Mouse (Mus musculus) stomach, postnatal 0 days (tissue): ENCODE results near the gene Mrpl32. TPM values are rescaled to one million over a fixed set of nuclear protein-coding genes. Genes with fewer than 3 reads are reported as not detected.

ENCODE experiments used
- ATAC-seq: fragments of 200-750 bp; cut with Nextera tagmentation; 2 replicates; pipeline ENCODE4 v1.8.0; 2017; ENCODE audit not compliant: low FRiP score, low TSS enrichment
- DNase-seq: peaks from one replicate; pipeline ENCODE4 v3.0.0-alpha.2; 2016; ENCODE audit warnings: low spot score
- H3K27ac ChIP-seq: fragments of 300-500 bp; sonication (generic); replicated peaks from 2 replicates; pipeline ENCODE4 v1.5.1; 2014; ENCODE audit warnings: mild to moderate bottlenecking, control low read depth
- H3K27me3 ChIP-seq: fragments of 300-500 bp; sonication (generic); 2 replicates; pipeline ENCODE4 v1.6.1; 2014; ENCODE audit warnings: low read length; ENCODE audit not compliant: control insufficient read depth, insufficient read depth
- H3K36me3 ChIP-seq: fragments of 300-500 bp; sonication (generic); 2 replicates; pipeline ENCODE4 v1.6.1; 2014; ENCODE audit warnings: low read length, mixed read lengths; ENCODE audit not compliant: control insufficient read depth, insufficient read depth
- H3K4me1 ChIP-seq: fragments of 300-500 bp; sonication (generic); replicated peaks from 2 replicates; pipeline ENCODE4 v1.6.1; 2014; ENCODE audit warnings: antibody characterized with exemption; ENCODE audit not compliant: control insufficient read depth, insufficient read depth
- H3K4me2 ChIP-seq: fragments of 300-500 bp; sonication (generic); replicated peaks from 2 replicates; pipeline ENCODE4 v1.6.1; 2014; ENCODE audit warnings: low read depth, mild to moderate bottlenecking, control low read depth, moderate library complexity
- H3K4me3 ChIP-seq: fragments of 300-500 bp; sonication (generic); 2 replicates; pipeline ENCODE4 v1.5.1; 2014; ENCODE audit warnings: low read depth, low read length, control low read depth
- H3K9ac ChIP-seq: fragments of 300-500 bp; sonication (generic); 2 replicates; pipeline ENCODE4 v1.6.1; 2014; ENCODE audit warnings: mild to moderate bottlenecking, low read length, control low read depth, mixed read lengths
- H3K9me3 ChIP-seq: fragments of 300-500 bp; sonication (generic); 2 replicates; pipeline ENCODE4 v1.6.1; 2016; ENCODE audit warnings: low read length; ENCODE audit not compliant: control insufficient read depth
- CTCF ChIP-seq: IDR thresholded peaks from 2 replicates; pipeline ENCODE4 v1.5.1; 2016; ENCODE audit warnings: antibody characterized with exemption, low read depth, mild to moderate bottlenecking, moderate library complexity
- EP300 ChIP-seq: optimal IDR thresholded peaks from 2 replicates; pipeline ENCODE3; 2016; ENCODE audit warnings: antibody characterized with exemption
- WGBS: fragments of 180-500 bp; shearing (Covaris S2); extraction: QIAGEN DNeasy Blood & Tissue Kit; methylation state at CpG from one replicate; pipeline ENCODE4 v1.1.7; 2014; 5-methylcytosine and 5-hydroxymethylcytosine counted together
- polyA plus RNA-seq: library from polyadenylated mRNA; unstranded; fragments of >200 nt; fragmentation: Nextera tagmentation; extraction: Ambion mirVana; gene quantifications from 2 replicates; pipeline ENCODE4 v1.2.1, GENCODE M21; 2015

Gene Mrpl32
- polyA plus RNA-seq, 1 experiment from 2014 or later, result 106 TPM

- ATAC-seq (no peak), DNase-seq (no peak)
- no peak overlapping the region for H3K4me2 ChIP-seq
- no peaks in the 10 kb centered on the region for H3K9me3 ChIP-seq
- H3K27ac ChIP-seq, result no peak overlapping the region
- no peak overlapping the region for H3K4me3 ChIP-seq
- 87% methylated on average over 1 of the region's 1 CpGs for WGBS
- H3K36me3 ChIP-seq, result no peaks in the 10 kb centered on the region
- no peaks in the 10 kb centered on the region for H3K27me3 ChIP-seq
- no peaks in the 10 kb centered on the region for H3K4me1 ChIP-seq
- TF ChIP-seq CTCF (no peak), EP300 (no peak)
- no peak overlapping the region for H3K9ac ChIP-seq
Measured at GRCm38 (mm10) chr13:14561336-14561735, 51.6 kb downstream of the Mrpl32 start.

Other genes with a start within 250 kb of the Mrpl32 start
- gene Hecw1, start 89.9 kb downstream of the Mrpl32 start, polyA plus RNA-seq, result 0.34 and 0.42 TPM in 2 replicates
- gene Psma2, start 75 bp upstream of the Mrpl32 start, polyA plus RNA-seq, result 152 and 153 TPM in 2 replicates
- gene AW209491, start 17.0 kb upstream of the Mrpl32 start, polyA plus RNA-seq, result 17.8 and 19.9 TPM in 2 replicates